Mouse (Mus musculus) hindbrain, embryonic 14.5 days (tissue): ENCODE results near the gene Cpsf3. TPM values are rescaled to one million over a fixed set of nuclear protein-coding genes. Genes with fewer than 3 reads are reported as not detected.

Experiments used
- ATAC-seq: fragments of 200-750 bp; cut with Nextera tagmentation; 2 replicates; pipeline ENCODE4 v1.8.0; 2017; ENCODE audit warnings: moderate number of reproducible peaks, mild to moderate bottlenecking, moderate TSS enrichment, moderate library complexity; ENCODE audit not compliant: low FRiP score
- DNase-seq: peaks from one replicate; pipeline ENCODE4 v3.0.0-alpha.2; 2015; ENCODE audit warnings: low spot score
- H3K27ac ChIP-seq: fragments of 300-500 bp; sonication (generic); 2 replicates; pipeline ENCODE4 v1.5.1; 2014; ENCODE audit warnings: mild to moderate bottlenecking, moderate library complexity
- H3K27me3 ChIP-seq: fragments of 300-500 bp; sonication (generic); 2 replicates; pipeline ENCODE4 v1.6.1; 2014; ENCODE audit warnings: mild to moderate bottlenecking, low read length, mixed read lengths; ENCODE audit not compliant: control insufficient read depth, insufficient read depth
- H3K36me3 ChIP-seq: fragments of 300-500 bp; sonication (generic); replicated peaks from 2 replicates; pipeline ENCODE4 v1.6.1; 2014; ENCODE audit not compliant: control insufficient read depth, insufficient read depth
- H3K4me1 ChIP-seq: fragments of 300-500 bp; sonication (generic); replicated peaks from 2 replicates; pipeline ENCODE4 v1.6.1; 2014; ENCODE audit warnings: antibody characterized with exemption, low read length, mixed read lengths; ENCODE audit not compliant: control insufficient read depth, insufficient read depth
- H3K4me2 ChIP-seq: fragments of 300-500 bp; sonication (generic); replicated peaks from 2 replicates; pipeline ENCODE4 v1.6.1; 2014; ENCODE audit warnings: mild to moderate bottlenecking, moderate library complexity
- H3K4me3 ChIP-seq: fragments of 300-500 bp; sonication (generic); replicated peaks from 2 replicates; pipeline ENCODE4 v1.5.1; 2014; ENCODE audit warnings: mild to moderate bottlenecking, low read length
- H3K9ac ChIP-seq: fragments of 300-500 bp; sonication (generic); 2 replicates; pipeline ENCODE4 v1.6.1; 2014
- H3K9me3 ChIP-seq: fragments of 300-500 bp; sonication (generic); 2 replicates; pipeline ENCODE4 v1.6.1; 2016; ENCODE audit warnings: low read length; ENCODE audit not compliant: control insufficient read depth
- WGBS: fragments of 180-500 bp; shearing (Covaris S2); extraction: QIAGEN DNeasy Blood & Tissue Kit; methylation state at CpG from one replicate; pipeline ENCODE4 v1.1.7; 2014; 5-methylcytosine and 5-hydroxymethylcytosine counted together
- polyA plus RNA-seq: library from polyadenylated mRNA; unstranded; fragments of >200 nt; fragmentation: Nextera tagmentation; extraction: Ambion mirVana; gene quantifications from 2 replicates; pipeline ENCODE4 v1.2.1, GENCODE M21; 2014

Gene Cpsf3
- polyA plus RNA-seq, 1 experiment from 2014 or later: 88.1 TPM

DNA sequence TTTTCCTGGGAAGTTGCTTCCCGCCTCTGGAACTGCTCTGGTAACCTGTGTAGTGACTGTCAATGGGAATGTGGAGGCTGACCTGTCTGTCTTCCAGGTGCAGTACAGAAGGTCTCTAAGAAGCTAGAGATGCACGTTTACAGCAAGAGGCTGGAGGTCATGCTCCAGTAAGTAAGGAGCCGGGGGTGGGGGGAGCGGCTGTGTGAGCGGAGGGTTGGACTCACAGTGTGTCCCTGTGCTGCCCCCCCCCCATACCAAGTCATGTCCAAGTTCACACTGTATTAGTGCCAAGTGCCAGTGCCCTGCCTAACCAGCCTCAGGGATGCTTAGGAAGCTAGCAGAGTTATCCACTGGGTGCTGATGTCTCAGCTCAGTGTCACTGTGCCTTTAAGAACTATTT is 27.0 kb downstream of the Cpsf3 start:
- no peak overlapping the region for H3K4me3 ChIP-seq
- no peaks in the 10 kb centered on the region for H3K4me1 ChIP-seq
- no peak overlapping the region for H3K27ac ChIP-seq
- H3K4me2 ChIP-seq: no peak overlapping the region
- H3K9me3 ChIP-seq: no peaks in the 10 kb centered on the region
- no peak overlapping the region for H3K9ac ChIP-seq
- no peaks in the 10 kb centered on the region for H3K27me3 ChIP-seq
- WGBS: 96% methylated on average over 5 of the region's 5 CpGs
- no peak for ATAC-seq
- no peak for DNase-seq
- peaks cover 80% of the 10 kb centered on the region for H3K36me3 ChIP-seq

DNA sequence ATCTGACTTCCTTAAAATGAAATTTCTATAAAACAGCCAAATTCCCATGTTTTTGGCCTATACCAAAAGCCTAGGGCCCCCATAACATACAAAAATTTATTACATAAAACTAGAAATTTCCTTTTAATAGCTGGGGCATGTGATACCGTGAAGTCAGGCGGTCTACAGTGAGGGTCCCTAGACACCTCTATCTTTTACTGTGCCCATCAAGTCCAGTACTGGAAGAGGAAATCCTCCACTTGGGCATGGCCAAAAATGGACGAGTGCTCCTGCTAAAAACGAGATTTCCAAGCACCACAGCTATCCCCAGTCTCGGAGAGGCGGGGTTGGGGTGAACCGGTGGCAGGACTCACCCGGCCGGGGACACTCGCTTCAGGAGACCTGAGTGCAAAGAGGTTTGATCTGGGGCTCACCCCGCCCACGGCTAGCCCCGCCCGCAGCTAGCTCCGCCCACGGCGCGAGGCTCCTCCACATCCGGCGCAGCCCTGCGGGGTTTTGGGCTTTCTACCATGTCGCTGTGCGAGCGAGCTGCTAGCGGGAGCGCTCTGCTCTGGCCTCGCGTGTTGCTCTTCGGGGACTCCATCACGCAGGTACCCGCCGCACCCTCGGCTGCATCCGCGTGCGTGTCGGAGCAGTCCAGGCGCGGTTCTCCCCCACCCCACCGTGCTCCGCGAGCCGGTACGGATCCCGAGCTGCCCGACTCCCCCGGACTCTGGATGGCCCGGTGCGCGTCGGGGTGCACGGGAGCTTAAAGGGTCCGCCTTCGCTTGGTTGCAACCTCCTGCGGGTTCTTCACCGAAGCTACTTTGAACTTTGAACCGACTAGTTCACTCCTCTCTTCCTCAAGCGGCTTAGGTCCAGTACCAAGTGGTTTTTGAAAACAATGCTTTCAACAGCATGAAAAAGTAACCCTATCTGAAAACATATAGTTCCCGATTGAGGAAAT is 31.0 kb downstream of the Cpsf3 start, which contains the start of gene Iah1:
Iah1 (plus strand) TSS at position 467 of the 946 bp plus-strand sequence.
- peak; percentile 73 for DNase-seq
- no peaks in the 10 kb centered on the region for H3K27me3 ChIP-seq
- peak within 1 kb of the TSS; percentile 63 for H3K4me3 ChIP-seq
- 3% methylated on average over 53 of the region's 59 CpGs for WGBS
- H3K4me1 ChIP-seq: no peaks in the 10 kb centered on the region
- peak within 1 kb of the TSS; percentile 12; the same call in 1 of the 2 replicates for H3K27ac ChIP-seq
- ATAC-seq: peak; percentile 88
- H3K4me2 ChIP-seq: peak within 1 kb of the TSS; percentile 75
- peaks cover 50% of the 10 kb centered on the region for H3K36me3 ChIP-seq
- H3K9ac ChIP-seq: peak within 1 kb of the TSS; percentile 72
- no peaks in the 10 kb centered on the region for H3K9me3 ChIP-seq

DNA sequence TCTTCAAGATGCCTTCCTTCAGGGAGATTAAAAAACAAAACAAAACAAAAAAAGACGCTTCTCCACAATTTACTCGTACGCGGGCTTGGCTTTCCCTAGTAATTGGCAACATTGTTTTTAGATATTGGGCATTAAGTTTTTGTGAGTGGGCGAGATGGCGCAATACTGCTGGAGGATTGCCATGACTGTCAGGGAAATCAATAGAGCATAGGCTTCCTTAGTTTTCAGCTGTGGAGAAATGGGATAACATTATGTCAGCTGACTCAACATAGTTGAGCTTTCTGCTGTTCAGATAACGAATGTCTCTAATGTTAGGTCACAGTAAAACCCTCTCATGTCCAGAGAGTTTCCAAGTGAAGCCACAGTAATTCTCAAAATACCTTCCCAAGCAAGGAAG is 31.7 kb downstream of the Cpsf3 start:
- ATAC-seq (no peak), DNase-seq (no peak)
- peak overlapping the region; percentile 72; the same call in 1 of the 2 replicates for H3K9ac ChIP-seq
- H3K36me3 ChIP-seq: peaks cover 47% of the 10 kb centered on the region
- H3K4me1 ChIP-seq: no peaks in the 10 kb centered on the region
- peak overlapping the region; percentile 63 for H3K4me3 ChIP-seq
- 29% methylated on average over 7 of the region's 7 CpGs for WGBS
- H3K9me3 ChIP-seq: no peaks in the 10 kb centered on the region
- no peaks in the 10 kb centered on the region for H3K27me3 ChIP-seq
- H3K27ac ChIP-seq: no peak overlapping the region
- H3K4me2 ChIP-seq: peak overlapping the region; percentile 75

DNA sequence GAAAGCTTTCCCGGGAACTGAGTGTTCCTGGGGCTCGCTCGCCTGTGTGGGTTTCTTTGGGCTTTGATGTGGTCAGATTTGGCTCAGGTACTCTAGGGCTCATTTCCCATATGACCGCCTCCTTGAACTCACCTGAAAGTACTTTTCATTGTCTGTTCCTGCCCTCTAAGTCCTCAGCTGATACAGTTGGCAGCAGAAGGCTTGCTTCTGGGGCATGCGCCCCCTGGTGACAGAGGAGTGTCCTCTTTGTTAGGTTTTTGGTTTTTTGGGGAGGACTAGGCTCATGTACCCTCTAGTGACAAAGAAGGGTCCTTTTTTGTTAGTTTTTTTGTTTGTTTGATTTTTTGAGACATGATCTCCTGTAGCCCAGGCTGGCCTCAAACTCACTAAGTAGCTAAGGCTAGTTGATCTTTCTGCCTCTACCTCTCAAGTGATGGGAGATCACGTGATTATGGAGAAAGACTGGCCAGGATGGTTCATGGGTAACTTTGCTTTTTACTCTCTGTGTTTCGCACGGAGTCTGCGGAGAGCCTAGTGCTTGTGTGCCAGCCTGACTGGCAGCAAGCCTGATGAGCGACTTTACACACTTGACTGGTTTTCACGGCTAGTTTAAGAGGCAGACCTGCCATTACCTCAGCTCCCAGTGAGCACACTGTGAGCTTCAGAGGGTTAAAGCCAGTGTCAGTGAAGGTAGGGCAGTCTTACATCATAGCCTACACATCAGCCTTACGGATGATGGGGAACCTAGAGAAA is 33.1 kb downstream of the Cpsf3 start:
- Histone ChIP-seq H3K4me1 (no peaks in the 10 kb centered on the region), H3K36me3 (peaks cover 46% of the 10 kb centered on the region), H3K4me3 (no peak overlapping the region), H3K27me3 (no peaks in the 10 kb centered on the region), H3K9ac (no peak overlapping the region), H3K4me2 (no peak overlapping the region), H3K27ac (no peak overlapping the region), H3K9me3 (no peaks in the 10 kb centered on the region)
- 71% methylated on average over 12 of the region's 12 CpGs for WGBS
- ATAC-seq (no peak), DNase-seq (peak; percentile 73)

DNA sequence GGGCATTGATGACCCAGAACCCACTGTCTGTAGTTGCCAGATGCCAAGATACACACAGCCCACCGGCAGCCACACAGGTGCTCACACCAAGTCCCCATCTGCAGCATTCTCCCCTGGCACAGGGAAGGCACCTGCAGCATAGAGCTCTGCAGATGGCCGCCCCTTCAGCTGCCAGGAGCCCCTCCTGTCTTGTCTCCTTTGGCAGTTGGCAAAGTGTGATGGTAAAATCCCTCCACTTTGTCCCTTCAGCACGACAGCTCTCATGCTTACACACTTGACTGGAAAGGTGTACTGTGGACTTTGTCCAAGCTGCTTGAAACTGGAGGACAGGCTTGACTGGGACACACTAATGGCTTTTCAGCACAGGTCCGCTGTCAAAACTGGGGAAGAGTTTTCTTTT is 35.1 kb downstream of the Cpsf3 start:
- WGBS: 87% methylated on average over 4 of the region's 4 CpGs
- H3K9ac ChIP-seq: no peak overlapping the region
- DNase-seq (no peak), ATAC-seq (no peak)
- no peak overlapping the region for H3K4me3 ChIP-seq
- H3K36me3 ChIP-seq: peaks cover 43% of the 10 kb centered on the region
- no peaks in the 10 kb centered on the region for H3K27me3 ChIP-seq
- no peaks in the 10 kb centered on the region for H3K9me3 ChIP-seq
- no peaks in the 10 kb centered on the region for H3K4me1 ChIP-seq
- H3K27ac ChIP-seq: no peak overlapping the region
- no peak overlapping the region for H3K4me2 ChIP-seq

DNA sequence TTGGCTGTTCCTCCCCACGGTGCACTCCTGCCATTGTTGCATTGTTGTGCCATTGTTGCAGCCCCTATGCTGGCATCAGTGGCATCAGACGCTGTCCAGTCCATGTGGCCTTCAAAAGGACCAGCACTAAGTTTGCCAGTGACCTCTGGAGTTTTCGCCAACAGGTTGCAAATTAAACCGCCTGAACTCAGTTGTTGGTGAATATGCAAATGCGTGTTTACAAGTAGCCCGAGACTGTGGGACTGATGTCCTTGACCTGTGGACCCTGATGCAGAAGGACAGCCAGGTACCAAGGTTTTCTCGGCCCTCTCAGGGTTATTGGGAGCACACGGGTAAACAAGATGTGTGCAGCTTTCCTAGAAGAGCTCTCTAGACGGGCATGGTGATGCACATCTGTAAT is 36.0 kb downstream of the Cpsf3 start:
- Histone ChIP-seq H3K9me3 (no peaks in the 10 kb centered on the region), H3K9ac (no peak overlapping the region), H3K4me3 (no peak overlapping the region), H3K4me2 (no peak overlapping the region), H3K27ac (no peak overlapping the region), H3K36me3 (peaks cover 49% of the 10 kb centered on the region), H3K4me1 (no peaks in the 10 kb centered on the region), H3K27me3 (no peaks in the 10 kb centered on the region)
- ATAC-seq (no peak), DNase-seq (no peak)
- 86% methylated on average over 9 of the region's 9 CpGs for WGBS

DNA sequence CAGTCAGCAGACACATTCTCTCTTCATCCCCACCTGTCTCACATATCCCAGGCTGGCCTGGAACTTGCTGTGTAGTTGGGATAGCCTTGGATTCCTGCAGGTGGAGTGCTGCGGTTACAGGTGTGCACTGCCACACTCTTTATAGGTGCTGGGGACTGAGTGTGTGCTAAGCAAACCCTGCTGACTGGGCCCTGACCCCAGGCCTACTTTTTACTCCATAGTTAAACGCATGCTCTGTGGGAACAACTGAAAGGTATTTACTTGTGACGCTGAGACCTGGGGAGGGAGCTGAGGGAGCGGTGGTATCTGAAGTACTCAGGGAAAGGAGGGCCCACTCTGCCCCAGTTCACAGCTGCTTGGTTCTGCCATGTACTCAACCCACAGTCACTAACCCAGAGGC is 37.1 kb downstream of the Cpsf3 start:
- no peak for DNase-seq
- H3K27ac ChIP-seq: no peak overlapping the region
- H3K4me2 ChIP-seq: no peak overlapping the region
- H3K36me3 ChIP-seq: peaks cover 58% of the 10 kb centered on the region
- ATAC-seq: no peak
- no peaks in the 10 kb centered on the region for H3K4me1 ChIP-seq
- H3K4me3 ChIP-seq: no peak overlapping the region
- no peaks in the 10 kb centered on the region for H3K9me3 ChIP-seq
- WGBS: 88% methylated on average over 4 of the region's 4 CpGs
- H3K27me3 ChIP-seq: no peaks in the 10 kb centered on the region
- no peak overlapping the region for H3K9ac ChIP-seq

DNA sequence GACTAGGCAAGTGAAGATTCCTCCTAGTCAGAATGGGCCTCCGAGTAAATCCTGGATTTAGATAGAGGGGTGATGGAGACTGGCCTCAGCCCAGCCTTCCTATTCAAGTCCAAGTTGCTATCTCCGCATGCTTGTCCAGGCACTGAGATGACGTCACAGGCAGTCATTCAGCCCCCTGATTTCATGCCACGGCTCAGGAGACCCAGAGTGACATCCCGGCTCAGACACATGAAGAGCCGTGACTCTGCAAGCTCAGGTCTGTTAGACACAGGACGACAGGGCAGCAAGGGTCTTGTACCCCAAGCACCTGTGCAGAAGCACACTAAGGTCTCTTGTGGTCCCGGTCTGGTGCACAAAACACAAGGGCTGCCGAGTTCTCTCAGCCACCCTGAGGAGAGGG is 37.7 kb downstream of the Cpsf3 start:
- H3K4me1 ChIP-seq: no peaks in the 10 kb centered on the region
- H3K4me3 ChIP-seq: no peak overlapping the region
- no peak for DNase-seq
- no peak overlapping the region for H3K4me2 ChIP-seq
- no peak overlapping the region for H3K27ac ChIP-seq
- no peak overlapping the region for H3K9ac ChIP-seq
- peaks cover 63% of the 10 kb centered on the region for H3K36me3 ChIP-seq
- ATAC-seq: no peak
- WGBS: 86% methylated on average over 9 of the region's 9 CpGs
- H3K27me3 ChIP-seq: no peaks in the 10 kb centered on the region
- H3K9me3 ChIP-seq: no peaks in the 10 kb centered on the region

DNA sequence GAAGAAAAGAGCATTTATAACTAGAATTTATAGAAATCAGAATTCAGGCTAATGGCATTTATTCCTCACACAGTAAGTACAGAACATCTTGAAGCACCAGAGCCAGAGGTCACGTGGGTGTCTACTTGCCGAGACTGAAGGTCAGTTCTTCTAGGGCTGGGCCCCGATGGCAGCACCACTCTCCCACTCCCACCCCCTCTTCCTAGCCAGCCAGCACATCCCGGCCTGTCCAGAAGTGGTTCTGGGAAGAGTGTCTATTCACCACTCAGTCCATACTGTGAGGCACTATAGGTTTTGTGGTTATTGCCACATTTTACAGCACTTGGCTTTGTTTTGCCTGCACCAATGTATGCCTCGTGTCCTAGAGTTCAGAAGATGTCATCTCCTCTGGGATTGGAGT is 38.9 kb downstream of the Cpsf3 start:
- no peaks in the 10 kb centered on the region for H3K9me3 ChIP-seq
- H3K4me3 ChIP-seq: no peak overlapping the region
- peaks cover 73% of the 10 kb centered on the region for H3K36me3 ChIP-seq
- DNase-seq (no peak), ATAC-seq (no peak)
- H3K9ac ChIP-seq: no peak overlapping the region
- no peak overlapping the region for H3K27ac ChIP-seq
- H3K4me2 ChIP-seq: no peak overlapping the region
- WGBS: 87% methylated on average over 5 of the region's 5 CpGs
- no peaks in the 10 kb centered on the region for H3K4me1 ChIP-seq
- H3K27me3 ChIP-seq: no peaks in the 10 kb centered on the region
